Mouse (Mus musculus): ENCODE measurements at regions not wholly inside any gene's neighbourhood (a gene's known extent, or its start where the extent isn't known, plus 50 kb on each side); places are given as distances from the start of the nearest gene placed in this dataset.

GRCm38 (mm10) chr3:61849317-61849716, 483.6 kb upstream of the B430305J03Rik start:
- WGBS: 87% methylated on average over 2 of the region's 2 CpGs
- TF ChIP-seq CTCF (IDR thresholded peaks at IDR 0.05; ENCODE audit: low read depth, low read length) (no peak), POLR2A (IDR thresholded peaks at IDR 0.05; ENCODE audit: extremely low read depth, insufficient read depth, low read length) (no peak)

DNA sequence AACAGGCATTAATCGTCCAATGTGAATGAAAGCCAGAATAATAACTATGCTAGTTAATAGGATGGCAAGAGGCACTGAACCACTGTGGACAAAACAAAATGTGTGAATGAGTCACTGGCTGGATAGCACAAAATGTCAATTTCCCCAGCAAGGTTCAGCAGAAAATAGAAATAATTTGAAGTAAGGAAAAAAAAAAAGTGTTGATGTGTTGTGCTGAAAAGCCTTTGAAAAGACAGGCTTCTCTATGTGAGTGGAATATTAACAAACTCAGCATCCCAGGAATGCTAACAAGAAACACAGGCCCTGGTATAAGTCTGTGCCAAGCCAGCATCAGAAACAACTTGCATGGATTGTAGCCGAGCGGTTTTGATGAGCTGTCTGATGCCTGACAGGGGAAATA, 481.0 kb upstream of the B430305J03Rik start:
- no peak for DNase-seq (ENCODE audit: extremely low read depth, low read depth, low spot score)

More at GRCm38 (mm10) chr3:61849317-61849716, 483.6 kb upstream of the B430305J03Rik start:
- H3K27me3 ChIP-seq (ENCODE audit: control insufficient read depth, insufficient read depth, low read length): no peaks in the 10 kb centered on the region
- H3K36me3 ChIP-seq (ENCODE audit: control insufficient read depth, insufficient read depth, low read length): no peaks in the 10 kb centered on the region
- DNase-seq (ENCODE audit: extremely low read depth, low read depth, low spot score): no peak
- no peaks in the 10 kb centered on the region for H3K4me1 ChIP-seq (ENCODE audit: control insufficient read depth, insufficient read depth, low read length)
- H3K79me2 ChIP-seq (ENCODE audit: control insufficient read depth, insufficient read depth, low read length): no peaks in the 10 kb centered on the region
- no peak overlapping the region for H3K27ac ChIP-seq (replicated peaks; ENCODE audit: insufficient read depth, low read depth, low read length)
- H3K9ac ChIP-seq (ENCODE audit: low read depth, low read length): no peak overlapping the region
- H3K4me3 ChIP-seq (ENCODE audit: insufficient read depth, low read depth, low read length): no peak overlapping the region

DNA sequence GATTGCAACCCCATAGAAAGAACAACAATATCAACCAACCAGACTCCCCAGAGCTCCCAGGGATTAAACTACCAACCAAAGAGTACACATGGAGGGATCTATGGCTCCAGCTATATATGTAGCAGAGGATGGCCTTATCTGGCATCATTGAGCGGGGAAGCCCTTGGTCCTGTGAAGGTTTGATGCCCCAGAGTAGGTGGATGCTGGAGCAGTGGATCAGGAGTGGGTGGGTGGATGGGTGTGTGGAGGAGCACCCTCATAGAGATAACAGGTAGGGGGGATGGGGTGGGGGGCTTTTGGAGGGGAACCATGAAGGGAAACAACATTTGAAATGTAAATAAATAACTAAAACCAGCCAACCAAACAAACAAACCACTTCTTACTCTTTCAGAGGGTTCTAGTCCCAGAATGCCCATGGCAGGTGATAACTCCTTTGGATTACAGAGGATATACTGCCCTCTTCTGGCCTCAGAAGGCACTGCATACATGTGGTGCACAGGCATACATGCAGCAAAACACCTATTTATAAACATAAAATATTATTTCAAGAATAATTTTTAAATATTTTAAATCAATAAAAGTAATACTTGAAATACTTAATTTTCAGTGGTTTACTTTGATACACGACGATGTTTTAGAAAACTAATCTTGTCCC, 473.7 kb upstream of the B430305J03Rik start:
- no peak overlapping the region for H3K4me3 ChIP-seq (ENCODE audit: insufficient read depth, low read depth, low read length)
- no peak overlapping the region for H3K27ac ChIP-seq (replicated peaks; ENCODE audit: insufficient read depth, low read depth, low read length)
- H3K27me3 ChIP-seq (ENCODE audit: control insufficient read depth, insufficient read depth, low read length): no peaks in the 10 kb centered on the region; the same call in 1 of the 2 replicates
- 49% methylated on average over 3 of the region's 3 CpGs for WGBS
- no peaks in the 10 kb centered on the region for H3K4me1 ChIP-seq (ENCODE audit: control insufficient read depth, insufficient read depth, low read length)
- no peak for TF ChIP-seq POLR2A (IDR thresholded peaks at IDR 0.05; ENCODE audit: extremely low read depth, insufficient read depth, low read length)
- 0 out of 2 replicates have a peak, but pooled peaks have one; percentile 30 for TF ChIP-seq CTCF (IDR thresholded peaks at IDR 0.05; ENCODE audit: low read depth, low read length)
- H3K9ac ChIP-seq (ENCODE audit: low read depth, low read length): no peak overlapping the region
- peak; percentile 4 for DNase-seq (ENCODE audit: extremely low read depth, low read depth, low spot score)
- H3K79me2 ChIP-seq (ENCODE audit: control insufficient read depth, insufficient read depth, low read length): no peaks in the 10 kb centered on the region
- no peaks in the 10 kb centered on the region for H3K36me3 ChIP-seq (ENCODE audit: control insufficient read depth, insufficient read depth, low read length)

More for the DNA sequence above, 481.0 kb upstream of the B430305J03Rik start:
- Histone ChIP-seq H3K4me1 (ENCODE audit: control insufficient read depth, insufficient read depth, low read length) (no peaks in the 10 kb centered on the region), H3K27ac (replicated peaks; ENCODE audit: insufficient read depth, low read depth, low read length) (no peak overlapping the region), H3K9ac (ENCODE audit: low read depth, low read length) (no peak overlapping the region), H3K36me3 (ENCODE audit: control insufficient read depth, insufficient read depth, low read length) (no peaks in the 10 kb centered on the region), H3K27me3 (ENCODE audit: control insufficient read depth, insufficient read depth, low read length) (no peaks in the 10 kb centered on the region), H3K79me2 (ENCODE audit: control insufficient read depth, insufficient read depth, low read length) (no peaks in the 10 kb centered on the region), H3K4me3 (ENCODE audit: insufficient read depth, low read depth, low read length) (no peak overlapping the region)
- WGBS: 81% methylated on average over 3 of the region's 3 CpGs
- TF ChIP-seq POLR2A (IDR thresholded peaks at IDR 0.05; ENCODE audit: extremely low read depth, insufficient read depth, low read length) (no peak), CTCF (IDR thresholded peaks at IDR 0.05; ENCODE audit: low read depth, low read length) (no peak)

DNA sequence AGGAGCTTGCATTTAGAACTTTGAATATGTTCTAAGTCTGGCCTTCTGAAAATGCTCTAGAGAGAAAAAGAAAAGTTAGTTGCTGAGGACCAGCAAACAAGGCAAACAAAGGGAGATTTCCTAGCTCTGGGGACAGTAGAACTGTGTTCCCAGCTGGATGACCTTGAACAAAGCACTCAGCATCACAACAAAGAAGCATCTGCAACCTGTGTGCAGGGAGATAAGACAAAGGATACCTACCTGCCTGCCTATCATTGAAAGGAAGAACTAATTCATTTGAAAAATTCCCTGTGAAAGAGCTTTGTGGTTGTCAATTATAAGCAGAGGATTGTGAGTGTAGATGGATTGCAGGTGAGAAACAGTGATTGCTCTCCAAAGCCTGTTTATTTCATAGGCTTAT, 451.1 kb upstream of the B430305J03Rik start:
- no peak overlapping the region for H3K9ac ChIP-seq (ENCODE audit: low read depth, low read length)
- H3K27ac ChIP-seq (replicated peaks; ENCODE audit: insufficient read depth, low read depth, low read length): no peak overlapping the region
- DNase-seq (ENCODE audit: extremely low read depth, low read depth, low spot score): no peak
- H3K4me3 ChIP-seq (ENCODE audit: insufficient read depth, low read depth, low read length): no peak overlapping the region
- H3K4me1 ChIP-seq (ENCODE audit: control insufficient read depth, insufficient read depth, low read length): no peaks in the 10 kb centered on the region
- H3K36me3 ChIP-seq (ENCODE audit: control insufficient read depth, insufficient read depth, low read length): no peaks in the 10 kb centered on the region
- H3K79me2 ChIP-seq (ENCODE audit: control insufficient read depth, insufficient read depth, low read length): no peaks in the 10 kb centered on the region
- no peak for TF ChIP-seq POLR2A (IDR thresholded peaks at IDR 0.05; ENCODE audit: extremely low read depth, insufficient read depth, low read length)
- TF ChIP-seq CTCF (IDR thresholded peaks at IDR 0.05; ENCODE audit: low read depth, low read length): no peak
- no peaks in the 10 kb centered on the region for H3K27me3 ChIP-seq (ENCODE audit: control insufficient read depth, insufficient read depth, low read length)

GRCm38 (mm10) chr3:61796021-61796420, 430.3 kb upstream of the B430305J03Rik start:
- 76% methylated on average over 2 of the region's 2 CpGs for WGBS
- H3K27me3 ChIP-seq (ENCODE audit: control insufficient read depth, insufficient read depth, low read length): no peaks in the 10 kb centered on the region
- no peak overlapping the region for H3K27ac ChIP-seq (replicated peaks; ENCODE audit: insufficient read depth, low read depth, low read length)
- no peaks in the 10 kb centered on the region for H3K4me1 ChIP-seq (ENCODE audit: control insufficient read depth, insufficient read depth, low read length)
- TF ChIP-seq POLR2A (IDR thresholded peaks at IDR 0.05; ENCODE audit: extremely low read depth, insufficient read depth, low read length): no peak
- H3K9ac ChIP-seq (ENCODE audit: low read depth, low read length): no peak overlapping the region
- DNase-seq (ENCODE audit: extremely low read depth, low read depth, low spot score): no peak
- H3K79me2 ChIP-seq (ENCODE audit: control insufficient read depth, insufficient read depth, low read length): no peaks in the 10 kb centered on the region
- no peaks in the 10 kb centered on the region for H3K36me3 ChIP-seq (ENCODE audit: control insufficient read depth, insufficient read depth, low read length)
- H3K4me3 ChIP-seq (ENCODE audit: insufficient read depth, low read depth, low read length): no peak overlapping the region

GRCm38 (mm10) chr3:61790674-61791073, 424.9 kb upstream of the B430305J03Rik start:
- no peak for DNase-seq (ENCODE audit: extremely low read depth, low read depth, low spot score)
- no peak overlapping the region for H3K4me3 ChIP-seq (ENCODE audit: insufficient read depth, low read depth, low read length)
- no peaks in the 10 kb centered on the region for H3K36me3 ChIP-seq (ENCODE audit: control insufficient read depth, insufficient read depth, low read length)
- no peaks in the 10 kb centered on the region for H3K79me2 ChIP-seq (ENCODE audit: control insufficient read depth, insufficient read depth, low read length)
- H3K9ac ChIP-seq (ENCODE audit: low read depth, low read length): no peak overlapping the region
- 62% methylated on average over 4 of the region's 4 CpGs for WGBS
- H3K27me3 ChIP-seq (ENCODE audit: control insufficient read depth, insufficient read depth, low read length): no peaks in the 10 kb centered on the region
- H3K27ac ChIP-seq (replicated peaks; ENCODE audit: insufficient read depth, low read depth, low read length): no peak overlapping the region
- TF ChIP-seq CTCF (IDR thresholded peaks at IDR 0.05; ENCODE audit: low read depth, low read length) (no peak), POLR2A (IDR thresholded peaks at IDR 0.05; ENCODE audit: extremely low read depth, insufficient read depth, low read length) (no peak)
- no peaks in the 10 kb centered on the region for H3K4me1 ChIP-seq (ENCODE audit: control insufficient read depth, insufficient read depth, low read length)
